Mouse (Mus musculus) forebrain, embryonic 12.5 days (tissue): Measurements from ENCODE around the gene Trabd. TPM values are rescaled to one million over a fixed set of nuclear protein-coding genes. Genes with fewer than 3 reads are reported as not detected.
A peak's percentile ranks its signal among the peaks of the same experiment; 100 is the strongest.

Experiments used
- ATAC-seq: fragments of 200-750 bp; cut with Nextera tagmentation; 2 replicates; pipeline ENCODE4 v1.8.0; 2017; ENCODE audit warnings: moderate TSS enrichment; ENCODE audit not compliant: low FRiP score
- H3K27ac ChIP-seq: fragments of 300-500 bp; sonication (generic); 2 replicates; pipeline ENCODE4 v1.5.1; 2016; ENCODE audit warnings: mild to moderate bottlenecking
- H3K27me3 ChIP-seq: fragments of 300-500 bp; sonication (generic); 2 replicates; pipeline ENCODE4 v1.6.1; 2016; ENCODE audit warnings: mild to moderate bottlenecking
- H3K36me3 ChIP-seq: fragments of 300-500 bp; sonication (generic); replicated peaks from 2 replicates; pipeline ENCODE4 v1.6.1; 2016; ENCODE audit warnings: mild to moderate bottlenecking
- H3K4me1 ChIP-seq: fragments of 300-500 bp; sonication (generic); 2 replicates; pipeline ENCODE4 v1.6.1; 2016
- H3K4me2 ChIP-seq: fragments of 300-500 bp; sonication (generic); 2 replicates; pipeline ENCODE4 v1.6.1; 2016; ENCODE audit warnings: mild to moderate bottlenecking, moderate library complexity
- H3K4me3 ChIP-seq: fragments of 300-500 bp; sonication (generic); replicated peaks from 2 replicates; pipeline ENCODE4 v1.5.1; 2016; ENCODE audit warnings: mild to moderate bottlenecking
- H3K9ac ChIP-seq: fragments of 300-500 bp; sonication (generic); 2 replicates; pipeline ENCODE4 v1.6.1; 2016; ENCODE audit warnings: mild to moderate bottlenecking
- H3K9me3 ChIP-seq: fragments of 300-500 bp; sonication (generic); 2 replicates; pipeline ENCODE4 v1.6.1; 2016
- WGBS: fragments of 180-500 bp; shearing (Covaris S2); methylation state at CpG from one replicate; pipeline ENCODE4 v1.1.7; 2016; 5-methylcytosine and 5-hydroxymethylcytosine counted together
- polyA plus RNA-seq: library from polyadenylated mRNA; unstranded; fragments of >200 nt; fragmentation: Nextera tagmentation; extraction: Ambion mirVana; gene quantifications from 2 replicates; pipeline ENCODE4 v1.2.1, GENCODE M21; 2016

Gene Trabd
- polyA plus RNA-seq, 1 experiment from 2014 or later: 48.8 TPM

DNA sequence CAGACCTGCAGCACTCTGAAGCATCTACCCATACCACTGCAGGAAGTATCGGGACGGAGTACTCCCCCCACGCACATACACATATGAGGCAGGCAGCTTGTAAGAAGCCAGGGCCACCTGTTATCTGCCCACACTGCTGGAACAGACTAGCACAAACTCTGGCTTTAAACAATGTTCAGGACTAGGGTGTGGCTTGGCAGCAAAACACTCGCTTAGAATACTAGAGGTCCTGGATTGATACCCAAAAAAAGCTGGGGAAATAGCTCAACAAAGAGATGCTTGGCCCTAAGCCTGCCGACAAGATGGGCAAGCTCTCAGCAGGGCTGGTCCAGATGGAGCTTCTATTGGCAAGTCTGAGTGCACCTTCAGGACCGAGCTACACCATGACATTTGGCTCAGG is 11.4 kb upstream of the Trabd start:
- Histone ChIP-seq H3K9ac (no peak overlapping the region), H3K27ac (no peak overlapping the region), H3K27me3 (peaks cover 63% of the 10 kb centered on the region), H3K9me3 (no peaks in the 10 kb centered on the region), H3K4me2 (no peak overlapping the region), H3K4me3 (no peak overlapping the region), H3K36me3 (no peaks in the 10 kb centered on the region), H3K4me1 (peaks cover 18% of the 10 kb centered on the region)
- no peak for ATAC-seq
- WGBS: 84% methylated on average over 6 of the region's 6 CpGs

GRCm38 (mm10) chr15:89064891-89065290 is 10.0 kb upstream of the Trabd start:
- no peak for ATAC-seq
- H3K27me3 ChIP-seq: peaks cover 69% of the 10 kb centered on the region
- no peaks in the 10 kb centered on the region for H3K36me3 ChIP-seq
- no peak overlapping the region for H3K27ac ChIP-seq
- no peak overlapping the region for H3K9ac ChIP-seq
- no peak overlapping the region for H3K4me3 ChIP-seq
- 92% methylated on average over 5 of the region's 5 CpGs for WGBS
- peaks cover 13% of the 10 kb centered on the region for H3K4me1 ChIP-seq
- H3K9me3 ChIP-seq: no peaks in the 10 kb centered on the region
- H3K4me2 ChIP-seq: no peak overlapping the region

- Histone ChIP-seq H3K9ac (no peak overlapping the region), H3K27ac (no peak overlapping the region), H3K4me3 (no peak overlapping the region), H3K27me3 (peaks cover 52% of the 10 kb centered on the region), H3K4me1 (0 out of 2 replicates have a peak, but pooled peaks cover 4% of the 10 kb centered on the region), H3K4me2 (no peak overlapping the region), H3K36me3 (no peaks in the 10 kb centered on the region), H3K9me3 (no peaks in the 10 kb centered on the region)
- 46% methylated on average over 35 of the region's 35 CpGs for WGBS
- ATAC-seq: no peak
Measured at GRCm38 (mm10) chr15:89067609-89068008, 7.3 kb upstream of the Trabd start.

- Histone ChIP-seq H3K4me3 (no peak overlapping the region), H3K9me3 (no peaks in the 10 kb centered on the region), H3K9ac (no peak overlapping the region), H3K36me3 (no peaks in the 10 kb centered on the region), H3K4me2 (no peak overlapping the region), H3K27me3 (peaks cover 53% of the 10 kb centered on the region), H3K27ac (no peak overlapping the region), H3K4me1 (0 out of 2 replicates have a peak, but pooled peaks cover 4% of the 10 kb centered on the region)
- 37% methylated on average over 26 of the region's 26 CpGs for WGBS
- no peak for ATAC-seq
Measured at GRCm38 (mm10) chr15:89068226-89068625, 6.7 kb upstream of the Trabd start.

- ATAC-seq: no peak
- Histone ChIP-seq H3K27ac (no peak overlapping the region), H3K9me3 (no peaks in the 10 kb centered on the region), H3K9ac (no peak overlapping the region), H3K27me3 (peaks cover 56% of the 10 kb centered on the region), H3K4me1 (peaks cover 6% of the 10 kb centered on the region), H3K4me3 (no peak overlapping the region), H3K4me2 (no peak overlapping the region), H3K36me3 (no peaks in the 10 kb centered on the region)
- 89% methylated on average over 19 of the region's 19 CpGs for WGBS
Measured at GRCm38 (mm10) chr15:89069336-89069840, 5.5 kb upstream of the Trabd start.

- no peak for ATAC-seq
- Histone ChIP-seq H3K4me1 (peaks cover 17% of the 10 kb centered on the region), H3K4me3 (no peak overlapping the region), H3K36me3 (no peaks in the 10 kb centered on the region), H3K9ac (no peak overlapping the region), H3K27ac (no peak overlapping the region), H3K9me3 (no peaks in the 10 kb centered on the region), H3K27me3 (peaks cover 54% of the 10 kb centered on the region), H3K4me2 (no peak overlapping the region)
- WGBS: 74% methylated on average over 24 of the region's 24 CpGs
Measured at GRCm38 (mm10) chr15:89070606-89071005, 4.3 kb upstream of the Trabd start.

DNA sequence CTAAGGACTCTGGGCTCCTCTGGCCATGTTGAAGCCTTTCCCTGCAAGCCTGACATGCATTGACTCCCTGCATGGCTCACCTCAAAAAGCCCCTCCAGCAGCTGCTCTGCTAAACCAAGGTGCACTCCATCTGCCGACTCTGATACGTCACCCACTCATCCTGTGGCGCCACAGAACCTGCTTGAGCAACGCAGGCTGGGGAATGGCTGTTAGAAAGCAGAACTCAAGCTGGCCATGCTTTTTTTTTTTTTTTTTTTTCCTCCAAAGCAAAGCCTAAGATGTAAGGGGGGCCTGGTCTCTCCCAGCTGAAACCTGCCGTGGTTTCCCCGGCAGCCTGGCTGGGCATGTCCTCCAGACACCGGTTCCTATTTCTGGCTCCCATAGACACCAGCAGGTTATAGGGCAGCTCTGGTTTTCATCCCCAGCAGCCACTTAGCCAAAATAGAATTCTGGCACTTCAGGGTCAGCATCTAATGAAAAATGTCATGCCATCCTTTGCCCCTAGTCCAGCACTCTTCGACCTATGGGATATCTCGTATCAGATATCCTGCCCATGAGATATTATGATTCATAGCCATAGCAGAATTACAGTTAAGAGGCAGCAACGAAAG is 826 bp upstream of the Trabd start:
- no peak for ATAC-seq
- Histone ChIP-seq H3K4me2 (no peak overlapping the region), H3K4me3 (no peak overlapping the region), H3K27ac (no peak overlapping the region), H3K36me3 (no peaks in the 10 kb centered on the region), H3K9me3 (no peaks in the 10 kb centered on the region), H3K27me3 (peaks cover 20% of the 10 kb centered on the region), H3K4me1 (peaks cover 38% of the 10 kb centered on the region), H3K9ac (0 out of 2 replicates have a peak overlapping the region, but pooled peaks have one; percentile 81)
- 84% methylated on average over 10 of the region's 10 CpGs for WGBS

DNA sequence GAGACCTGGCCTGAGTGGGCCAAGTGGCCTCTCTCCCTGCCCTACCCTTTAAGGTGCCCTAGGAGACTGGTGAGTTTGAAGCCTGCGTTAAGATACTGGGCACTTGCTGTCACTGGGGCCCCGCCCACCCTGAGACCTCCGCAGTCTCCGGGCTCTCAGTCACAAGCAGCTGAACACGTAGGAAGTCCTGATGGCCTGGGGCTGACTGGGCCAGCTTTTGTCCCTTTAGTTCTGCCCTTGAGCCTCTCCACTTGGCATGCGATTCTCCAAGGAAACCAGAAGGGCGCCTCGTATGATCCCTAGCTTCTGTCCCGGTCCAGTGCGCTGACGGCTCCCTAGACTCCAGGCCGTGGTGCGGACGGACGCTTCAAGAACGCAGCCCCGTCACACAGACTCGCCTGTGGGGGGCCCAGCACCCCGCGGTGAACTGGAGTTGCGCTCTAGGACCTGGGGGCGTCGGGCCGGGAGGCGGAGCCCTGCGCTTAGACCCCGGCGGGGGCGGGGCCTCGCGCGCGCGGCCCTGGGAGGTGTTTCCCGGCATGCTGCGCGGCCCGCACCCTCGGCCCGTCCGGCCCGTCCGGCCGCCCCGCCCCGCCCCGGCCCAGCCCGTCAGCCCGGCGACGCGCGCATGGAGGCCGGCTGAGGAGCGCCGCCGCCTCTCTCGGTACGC is 689 bp downstream of the Trabd start:
- peak overlapping the region; percentile 84 for H3K27ac ChIP-seq
- H3K9ac ChIP-seq: peak overlapping the region; percentile 81
- no peaks in the 10 kb centered on the region for H3K36me3 ChIP-seq
- under 1% methylated on average over 49 of the region's 59 CpGs for WGBS
- peaks cover 38% of the 10 kb centered on the region for H3K4me1 ChIP-seq
- no peaks in the 10 kb centered on the region for H3K9me3 ChIP-seq
- H3K27me3 ChIP-seq: 0 out of 2 replicates have a peak, but pooled peaks cover 7% of the 10 kb centered on the region
- ATAC-seq: peak; percentile 93
- peak overlapping the region; percentile 75 for H3K4me2 ChIP-seq
- H3K4me3 ChIP-seq: peak overlapping the region; percentile 88

GRCm38 (mm10) chr15:89076156-89076731 is 1.3 kb downstream of the Trabd start:
- peaks cover 38% of the 10 kb centered on the region for H3K4me1 ChIP-seq
- 0 out of 2 replicates have a peak, but pooled peaks cover 4% of the 10 kb centered on the region for H3K27me3 ChIP-seq
- peak overlapping the region; percentile 88 for H3K4me3 ChIP-seq
- H3K27ac ChIP-seq: peak overlapping the region; percentile 84
- ATAC-seq: peak; percentile 50
- WGBS: 1% methylated on average over 37 of the region's 39 CpGs
- peak overlapping the region; percentile 81 for H3K9ac ChIP-seq
- H3K9me3 ChIP-seq: no peaks in the 10 kb centered on the region
- H3K36me3 ChIP-seq: peaks cover 2% of the 10 kb centered on the region
- peak overlapping the region; percentile 75 for H3K4me2 ChIP-seq

- Histone ChIP-seq H3K27ac (no peak overlapping the region), H3K4me2 (no peak overlapping the region), H3K9ac (no peak overlapping the region; the same call in 1 of the 2 replicates), H3K4me3 (no peak overlapping the region), H3K9me3 (no peaks in the 10 kb centered on the region), H3K36me3 (peaks cover 23% of the 10 kb centered on the region), H3K27me3 (0 out of 2 replicates have a peak, but pooled peaks cover 2% of the 10 kb centered on the region), H3K4me1 (peaks cover 38% of the 10 kb centered on the region)
- WGBS: 71% methylated on average over 9 of the region's 9 CpGs
- ATAC-seq: no peak
Measured at GRCm38 (mm10) chr15:89078208-89078836, 3.4 kb downstream of the Trabd start.

DNA sequence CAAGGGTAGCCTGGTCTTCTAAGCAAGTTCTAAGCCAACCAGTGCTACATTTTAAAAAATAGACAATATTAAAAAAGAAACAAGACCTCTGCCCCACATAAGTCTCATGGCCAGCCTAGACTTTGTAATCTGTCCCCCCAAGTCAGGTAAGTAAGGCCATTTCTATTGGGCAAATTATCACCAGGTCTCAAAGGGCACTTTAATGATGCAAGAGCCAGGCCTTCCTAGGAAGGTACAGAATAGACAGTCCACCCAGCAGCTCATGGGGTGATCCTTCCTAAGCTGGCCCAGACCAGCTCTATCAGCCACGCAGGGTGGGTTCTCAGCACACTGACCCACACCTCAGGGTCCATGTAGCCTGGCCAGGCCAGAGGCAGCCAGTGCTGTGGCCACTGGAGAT is 9.0 kb downstream of the Trabd start:
- no peak overlapping the region for H3K4me2 ChIP-seq
- ATAC-seq: no peak
- H3K36me3 ChIP-seq: peaks cover 60% of the 10 kb centered on the region
- WGBS: 100% methylated on average over 1 of the region's 1 CpGs
- H3K9ac ChIP-seq: no peak overlapping the region
- H3K4me3 ChIP-seq: no peak overlapping the region
- H3K27ac ChIP-seq: no peak overlapping the region
- peaks cover 8% of the 10 kb centered on the region for H3K4me1 ChIP-seq
- no peaks in the 10 kb centered on the region for H3K27me3 ChIP-seq
- H3K9me3 ChIP-seq: no peaks in the 10 kb centered on the region

GRCm38 (mm10) chr15:89084826-89085225 is 9.9 kb downstream of the Trabd start:
- peaks cover 60% of the 10 kb centered on the region for H3K36me3 ChIP-seq
- H3K27ac ChIP-seq: no peak overlapping the region

More at GRCm38 (mm10) chr15:89084826-89085225, 9.9 kb downstream of the Trabd start:
- H3K9ac ChIP-seq: no peak overlapping the region
- H3K9me3 ChIP-seq: no peaks in the 10 kb centered on the region
- H3K4me1 ChIP-seq: peaks cover 12% of the 10 kb centered on the region
- H3K4me2 ChIP-seq: no peak overlapping the region
- ATAC-seq: no peak
- H3K27me3 ChIP-seq: no peaks in the 10 kb centered on the region
- H3K4me3 ChIP-seq: no peak overlapping the region
- 90% methylated on average over 2 of the region's 2 CpGs for WGBS
